Mouse (Mus musculus) midbrain, postnatal 0 days (tissue): ENCODE measurements around the gene Fbxo36. TPM values are rescaled to one million over a fixed set of nuclear protein-coding genes. Genes with fewer than 3 reads are reported as not detected.

Source experiments
- ATAC-seq: fragments of 200-750 bp; cut with Nextera tagmentation; 2 replicates; pipeline ENCODE4 v1.8.0; 2017; ENCODE audit warnings: moderate number of reproducible peaks, mild to moderate bottlenecking, moderate TSS enrichment, moderate library complexity; ENCODE audit not compliant: low FRiP score
- DNase-seq: peaks from one replicate; pipeline ENCODE4 v3.0.0-alpha.2; 2015; ENCODE audit warnings: low spot score
- H3K27ac ChIP-seq: fragments of 300-500 bp; sonication (generic); 2 replicates; pipeline ENCODE4 v1.5.1; 2014; ENCODE audit warnings: low read depth, mild to moderate bottlenecking, low read length, mixed read lengths
- H3K27me3 ChIP-seq: fragments of 300-500 bp; sonication (generic); 2 replicates; pipeline ENCODE4 v1.6.1; 2014; ENCODE audit warnings: low read length, control low read depth, mixed read lengths; ENCODE audit not compliant: insufficient read depth
- H3K36me3 ChIP-seq: fragments of 300-500 bp; sonication (generic); 2 replicates; pipeline ENCODE4 v1.6.1; 2014; ENCODE audit warnings: low read length, control low read depth, mixed read lengths; ENCODE audit not compliant: insufficient read depth
- H3K4me1 ChIP-seq: fragments of 300-500 bp; sonication (generic); 2 replicates; pipeline ENCODE4 v1.6.1; 2014; ENCODE audit warnings: mild to moderate bottlenecking, control low read depth, antibody characterized with exemption, low read length, mixed read lengths; ENCODE audit not compliant: insufficient read depth
- H3K4me2 ChIP-seq: fragments of 300-500 bp; sonication (generic); 2 replicates; pipeline ENCODE4 v1.6.1; 2014; ENCODE audit warnings: low read depth, mild to moderate bottlenecking, low read length, mixed read lengths; ENCODE audit not compliant: poor library complexity, severe bottlenecking
- H3K4me3 ChIP-seq: fragments of 300-500 bp; sonication (generic); 2 replicates; pipeline ENCODE4 v1.5.1; 2014; ENCODE audit warnings: low read depth, mild to moderate bottlenecking, low read length, moderate library complexity
- H3K9ac ChIP-seq: fragments of 300-500 bp; sonication (generic); replicated peaks from 2 replicates; pipeline ENCODE4 v1.6.1; 2014; ENCODE audit warnings: mild to moderate bottlenecking, low read length, moderate library complexity, mixed read lengths; ENCODE audit not compliant: poor library complexity, severe bottlenecking
- H3K9me3 ChIP-seq: fragments of 300-500 bp; sonication (generic); 2 replicates; pipeline ENCODE4 v1.6.1; 2016; ENCODE audit warnings: low read length, control low read depth
- CTCF ChIP-seq: IDR thresholded peaks from 2 replicates; pipeline ENCODE4 v1.5.1; 2016; ENCODE audit warnings: antibody characterized with exemption, mild to moderate bottlenecking
- WGBS: fragments of 180-500 bp; shearing (Covaris S2); extraction: QIAGEN DNeasy Blood & Tissue Kit; methylation state at CpG from one replicate; pipeline ENCODE4 v1.1.7; 2014; 5-methylcytosine and 5-hydroxymethylcytosine counted together
- polyA plus RNA-seq: library from polyadenylated mRNA; unstranded; fragments of >200 nt; fragmentation: Nextera tagmentation; extraction: Ambion mirVana; gene quantifications from 2 replicates; pipeline ENCODE4 v1.2.1, GENCODE M21; 2015
- total RNA-seq: library from RNA; depleted of rRNA; stranded (reverse); fragments of >200 nt; gene quantifications from 2 replicates; pipeline ENCODE4 v1.2.3, GENCODE M21; 2014

The Fbxo36 gene
- total and polyA plus RNA-seq, 2 experiments from 2014 or later: 2.6 to 7.4 TPM

DNA sequence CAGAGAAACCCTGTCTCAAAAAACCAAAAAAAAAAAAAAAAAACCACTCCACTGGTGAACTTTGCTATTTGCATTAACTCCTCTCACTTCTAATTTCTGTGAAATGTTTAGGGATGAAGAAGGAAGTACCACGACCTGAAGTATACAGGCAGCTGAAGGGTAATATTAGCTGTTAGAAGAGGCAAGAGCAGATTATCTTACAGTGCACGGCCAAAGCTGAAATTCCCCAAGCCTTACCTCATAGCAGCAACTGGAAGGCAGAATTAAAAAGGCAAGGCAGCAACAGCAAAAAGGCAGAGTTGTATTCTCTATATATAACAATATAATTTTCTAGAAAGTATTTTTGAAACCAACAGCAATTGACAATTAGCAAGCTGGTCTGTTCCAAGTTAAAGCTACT, 14.6 kb upstream of the Fbxo36 start:
- Histone ChIP-seq H3K27ac (no peak overlapping the region), H3K36me3 (0 out of 2 replicates have a peak, but pooled peaks cover 6% of the 10 kb centered on the region), H3K4me2 (no peak overlapping the region), H3K9me3 (no peaks in the 10 kb centered on the region), H3K27me3 (no peaks in the 10 kb centered on the region), H3K4me1 (no peaks in the 10 kb centered on the region), H3K9ac (no peak overlapping the region), H3K4me3 (no peak overlapping the region)
- ATAC-seq (no peak), DNase-seq (no peak)
- 77% methylated on average over 2 of the region's 2 CpGs for WGBS
- no peak for TF ChIP-seq CTCF

GRCm38 (mm10) chr1:84837523-84838145, 2.0 kb upstream of the Fbxo36 start:
- H3K27ac ChIP-seq: no peak overlapping the region
- H3K9ac ChIP-seq: peak overlapping the region; percentile 86
- H3K27me3 ChIP-seq: no peaks in the 10 kb centered on the region
- no peaks in the 10 kb centered on the region for H3K9me3 ChIP-seq
- H3K4me3 ChIP-seq: peak overlapping the region; percentile 83
- H3K4me2 ChIP-seq: peak overlapping the region; percentile 76
- DNase-seq: no peak
- no peak for TF ChIP-seq CTCF
- H3K36me3 ChIP-seq: no peaks in the 10 kb centered on the region
- 7% methylated on average over 20 of the region's 20 CpGs for WGBS
- no peaks in the 10 kb centered on the region for H3K4me1 ChIP-seq
- no peak for ATAC-seq

GRCm38 (mm10) chr1:84838156-84838555, 1.5 kb upstream of the Fbxo36 start:
- ATAC-seq (no peak; the same call in 1 of the 2 replicates), DNase-seq (peak; percentile 2)
- no peaks in the 10 kb centered on the region for H3K4me1 ChIP-seq
- no peak for TF ChIP-seq CTCF
- 1% methylated on average over 22 of the region's 22 CpGs for WGBS
- H3K9ac ChIP-seq: peak overlapping the region; percentile 86
- peak overlapping the region; percentile 88 for H3K27ac ChIP-seq
- H3K36me3 ChIP-seq: no peaks in the 10 kb centered on the region
- H3K27me3 ChIP-seq: no peaks in the 10 kb centered on the region
- H3K4me3 ChIP-seq: peak overlapping the region; percentile 83
- H3K4me2 ChIP-seq: peak overlapping the region; percentile 76
- H3K9me3 ChIP-seq: no peaks in the 10 kb centered on the region

- no peaks in the 10 kb centered on the region for H3K36me3 ChIP-seq
- H3K9me3 ChIP-seq: no peaks in the 10 kb centered on the region
- H3K4me2 ChIP-seq: peak overlapping the region; percentile 76
- H3K9ac ChIP-seq: peak overlapping the region; percentile 86
- peak overlapping the region; percentile 88 for H3K27ac ChIP-seq
- no peaks in the 10 kb centered on the region for H3K27me3 ChIP-seq
- H3K4me3 ChIP-seq: peak overlapping the region; percentile 83
- no peak for TF ChIP-seq CTCF
- ATAC-seq: peak; percentile 72
- WGBS: 2% methylated on average over 41 of the region's 44 CpGs
- H3K4me1 ChIP-seq: no peaks in the 10 kb centered on the region
- peak; percentile 82 for DNase-seq
Observed at GRCm38 (mm10) chr1:84838621-84839151, 955 bp upstream of the Fbxo36 start.

DNA sequence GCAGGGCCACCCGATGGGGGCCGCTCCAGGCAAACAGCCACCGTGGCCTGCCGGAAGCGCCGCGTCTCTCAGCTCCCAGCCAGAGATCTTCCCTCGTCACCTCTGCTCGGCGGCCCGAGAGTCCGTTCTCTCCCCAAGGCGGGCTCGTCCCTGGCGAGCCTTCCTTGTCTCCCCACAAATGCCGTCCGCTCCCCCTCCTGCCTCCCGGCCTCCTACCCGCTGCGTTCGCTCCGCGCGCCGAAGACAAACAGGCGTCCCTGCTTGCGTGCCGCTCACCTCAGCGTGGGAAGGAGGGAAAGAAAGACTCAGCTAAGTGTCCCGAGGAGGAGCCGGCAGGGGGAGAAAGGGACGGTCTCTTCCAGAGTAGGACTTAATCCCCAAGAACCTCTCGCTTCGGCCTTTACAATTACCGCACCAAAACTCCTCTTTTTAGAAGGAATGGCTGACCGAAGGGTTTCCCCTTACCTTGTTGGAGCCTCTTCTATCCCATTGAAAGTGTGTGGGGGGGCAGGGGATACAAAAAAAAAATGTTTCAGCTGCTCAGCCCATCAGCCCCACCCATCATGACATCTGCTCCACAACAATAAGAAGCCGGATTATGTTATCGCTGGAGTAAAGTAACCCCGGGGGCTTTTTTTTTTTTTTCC, 500 bp downstream of the Fbxo36 start, which contains the start of gene Trip12:
Trip12 (minus strand) TSS at position 499 of the 647 bp plus-strand sequence.
- Histone ChIP-seq H3K27me3 (no peaks in the 10 kb centered on the region), H3K27ac (peak within 1 kb of the TSS; percentile 88), H3K9ac (peak within 1 kb of the TSS; percentile 86), H3K4me3 (peak within 1 kb of the TSS; percentile 83), H3K9me3 (no peaks in the 10 kb centered on the region), H3K36me3 (no peaks in the 10 kb centered on the region), H3K4me2 (peak within 1 kb of the TSS; percentile 76), H3K4me1 (no peaks in the 10 kb centered on the region)
- peak; percentile 12; the same call in 1 of the 2 replicates for TF ChIP-seq CTCF
- 0% methylated on average over 38 of the region's 39 CpGs for WGBS
- DNase-seq (no peak), ATAC-seq (peak; percentile 2; the same call in 1 of the 2 replicates)

GRCm38 (mm10) chr1:84841061-84841460, 1.4 kb downstream of the Fbxo36 start:
- no peak for TF ChIP-seq CTCF
- H3K27ac ChIP-seq: no peak overlapping the region
- no peaks in the 10 kb centered on the region for H3K4me1 ChIP-seq
- no peaks in the 10 kb centered on the region for H3K27me3 ChIP-seq
- peak overlapping the region; percentile 83 for H3K4me3 ChIP-seq
- peak overlapping the region; percentile 76 for H3K4me2 ChIP-seq
- 57% methylated on average over 3 of the region's 3 CpGs for WGBS
- no peak for DNase-seq
- ATAC-seq: no peak
- no peaks in the 10 kb centered on the region for H3K9me3 ChIP-seq
- H3K9ac ChIP-seq: 0 out of 2 replicates have a peak overlapping the region, but pooled peaks have one; percentile 86
- no peaks in the 10 kb centered on the region for H3K36me3 ChIP-seq
